Mouse (Mus musculus): ENCODE measurements at regions not wholly inside any gene's neighbourhood (a gene's known extent, or its start where the extent isn't known, plus 50 kb on each side); places are given as distances from the start of the nearest gene placed in this dataset.
A peak's percentile ranks its signal among the peaks of the same experiment; 100 is the strongest.

- H3K27me3 ChIP-seq (replicated peaks; ENCODE audit: low read depth, poor library complexity, severe bottlenecking) = 0 out of 2 replicates have a peak, but pooled peaks cover 7% of the 10 kb centered on the region
- H3K27ac ChIP-seq (replicated peaks) = no peak overlapping the region
- no peak for DNase-seq (ENCODE audit: low spot score)
- no peaks in the 10 kb centered on the region for H3K9me3 ChIP-seq
- H3K36me3 ChIP-seq (replicated peaks) = no peaks in the 10 kb centered on the region
- 91% methylated on average over 8 of the region's 8 CpGs for WGBS
- 0 out of 2 replicates have a peak, but pooled peaks cover 3% of the 10 kb centered on the region for H3K4me1 ChIP-seq
- H3K4me3 ChIP-seq = no peak overlapping the region
These were observed 133.1 kb downstream of the Tgfb2 start for GRCm38 (mm10) chr1:186572651-186573050.

- Histone ChIP-seq H3K9me3 (no peaks in the 10 kb centered on the region), H3K27ac (replicated peaks) (no peak overlapping the region), H3K4me3 (no peak overlapping the region), H3K4me1 (0 out of 2 replicates have a peak, but pooled peaks cover 3% of the 10 kb centered on the region), H3K36me3 (replicated peaks) (no peaks in the 10 kb centered on the region), H3K27me3 (replicated peaks; ENCODE audit: low read depth, poor library complexity, severe bottlenecking) (0 out of 2 replicates have a peak, but pooled peaks cover 8% of the 10 kb centered on the region)
- DNase-seq (ENCODE audit: low spot score) = no peak
- WGBS = 75% methylated on average over 4 of the region's 4 CpGs
These were observed 133.7 kb downstream of the Tgfb2 start for GRCm38 (mm10) chr1:186572092-186572491.

GRCm38 (mm10) chr1:186568496-186568895 is 137.3 kb downstream of the Tgfb2 start:
- Histone ChIP-seq H3K27me3 (replicated peaks; ENCODE audit: low read depth, poor library complexity, severe bottlenecking) (peaks cover 16% of the 10 kb centered on the region; the same call in 1 of the 2 replicates), H3K4me1 (peaks cover 14% of the 10 kb centered on the region), H3K4me3 (no peak overlapping the region), H3K27ac (replicated peaks) (no peak overlapping the region), H3K36me3 (replicated peaks) (no peaks in the 10 kb centered on the region), H3K9me3 (no peaks in the 10 kb centered on the region)
- WGBS = 87% methylated on average over 4 of the region's 4 CpGs
- DNase-seq (ENCODE audit: low spot score) = no peak

- peaks cover 16% of the 10 kb centered on the region; the same call in 1 of the 2 replicates for H3K27me3 ChIP-seq (replicated peaks; ENCODE audit: low read depth, poor library complexity, severe bottlenecking)
- DNase-seq (ENCODE audit: low spot score) = no peak
- WGBS = 76% methylated on average over 6 of the region's 6 CpGs
These were observed 137.7 kb downstream of the Tgfb2 start for GRCm38 (mm10) chr1:186568076-186568475.

GRCm38 (mm10) chr1:186567136-186567826 is 138.5 kb downstream of the Tgfb2 start:
- Histone ChIP-seq H3K9me3 (no peaks in the 10 kb centered on the region), H3K27me3 (replicated peaks; ENCODE audit: low read depth, poor library complexity, severe bottlenecking) (peaks cover 16% of the 10 kb centered on the region; the same call in 1 of the 2 replicates), H3K4me3 (no peak overlapping the region), H3K4me1 (peaks cover 14% of the 10 kb centered on the region), H3K27ac (replicated peaks) (no peak overlapping the region), H3K36me3 (replicated peaks) (no peaks in the 10 kb centered on the region)
- no peak for DNase-seq (ENCODE audit: low spot score)
- 22% methylated on average over 15 of the region's 15 CpGs for WGBS

More at GRCm38 (mm10) chr1:186568076-186568475, 137.7 kb downstream of the Tgfb2 start:
- Histone ChIP-seq H3K9me3 (no peaks in the 10 kb centered on the region), H3K4me3 (no peak overlapping the region), H3K36me3 (replicated peaks) (no peaks in the 10 kb centered on the region), H3K27ac (replicated peaks) (no peak overlapping the region), H3K4me1 (peaks cover 14% of the 10 kb centered on the region)

GRCm38 (mm10) chr1:186562027-186562426 is 143.8 kb downstream of the Tgfb2 start:
- Histone ChIP-seq H3K4me3 (no peak overlapping the region), H3K9me3 (no peaks in the 10 kb centered on the region), H3K27me3 (replicated peaks; ENCODE audit: low read depth, poor library complexity, severe bottlenecking) (peaks cover 7% of the 10 kb centered on the region; the same call in 1 of the 2 replicates), H3K27ac (replicated peaks) (no peak overlapping the region), H3K36me3 (replicated peaks) (no peaks in the 10 kb centered on the region), H3K4me1 (peaks cover 10% of the 10 kb centered on the region)
- no peak for DNase-seq (ENCODE audit: low spot score)
- 68% methylated on average over 3 of the region's 3 CpGs for WGBS

- Histone ChIP-seq H3K9me3 (no peaks in the 10 kb centered on the region), H3K27ac (replicated peaks) (no peak overlapping the region), H3K4me3 (no peak overlapping the region), H3K4me1 (peaks cover 4% of the 10 kb centered on the region; the same call in 1 of the 2 replicates), H3K27me3 (replicated peaks; ENCODE audit: low read depth, poor library complexity, severe bottlenecking) (no peaks in the 10 kb centered on the region), H3K36me3 (replicated peaks) (no peaks in the 10 kb centered on the region)
- 52% methylated on average over 6 of the region's 6 CpGs for WGBS
- DNase-seq (ENCODE audit: low spot score) = no peak
These were observed 150.3 kb downstream of the Tgfb2 start for GRCm38 (mm10) chr1:186555441-186555975.

GRCm38 (mm10) chr1:186554520-186555010 is 151.2 kb downstream of the Tgfb2 start:
- DNase-seq (ENCODE audit: low spot score) = no peak
- H3K9me3 ChIP-seq = no peaks in the 10 kb centered on the region
- 74% methylated on average over 7 of the region's 7 CpGs for WGBS
- H3K36me3 ChIP-seq (replicated peaks) = no peaks in the 10 kb centered on the region
- H3K27me3 ChIP-seq (replicated peaks; ENCODE audit: low read depth, poor library complexity, severe bottlenecking) = no peaks in the 10 kb centered on the region
- H3K27ac ChIP-seq (replicated peaks) = no peak overlapping the region
- peaks cover 4% of the 10 kb centered on the region; the same call in 1 of the 2 replicates for H3K4me1 ChIP-seq
- no peak overlapping the region for H3K4me3 ChIP-seq

GRCm38 (mm10) chr1:186552689-186553088 is 153.1 kb downstream of the Tgfb2 start:
- no peaks in the 10 kb centered on the region for H3K36me3 ChIP-seq (replicated peaks)
- H3K27me3 ChIP-seq (replicated peaks; ENCODE audit: low read depth, poor library complexity, severe bottlenecking) = no peaks in the 10 kb centered on the region
- WGBS = 89% methylated on average over 7 of the region's 7 CpGs
- no peak overlapping the region for H3K27ac ChIP-seq (replicated peaks)
- no peaks in the 10 kb centered on the region for H3K9me3 ChIP-seq
- DNase-seq (ENCODE audit: low spot score) = no peak
- H3K4me3 ChIP-seq = no peak overlapping the region
- H3K4me1 ChIP-seq = peaks cover 4% of the 10 kb centered on the region; the same call in 1 of the 2 replicates

GRCm38 (mm10) chr1:186550265-186550885 is 155.4 kb downstream of the Tgfb2 start:
- H3K9me3 ChIP-seq = no peaks in the 10 kb centered on the region
- peaks cover 8% of the 10 kb centered on the region; the same call in 1 of the 2 replicates for H3K4me1 ChIP-seq
- H3K27me3 ChIP-seq (replicated peaks; ENCODE audit: low read depth, poor library complexity, severe bottlenecking) = no peaks in the 10 kb centered on the region
- no peak overlapping the region for H3K4me3 ChIP-seq
- no peak for DNase-seq (ENCODE audit: low spot score)
- H3K36me3 ChIP-seq (replicated peaks) = no peaks in the 10 kb centered on the region
- no peak overlapping the region for H3K27ac ChIP-seq (replicated peaks)
- 86% methylated on average over 7 of the region's 7 CpGs for WGBS

GRCm38 (mm10) chr1:186549207-186549606 is 156.6 kb downstream of the Tgfb2 start:
- 93% methylated on average over 12 of the region's 12 CpGs for WGBS

GRCm38 (mm10) chr1:186546386-186547185 is 159.2 kb downstream of the Tgfb2 start:
- H3K4me1 ChIP-seq = peaks cover 4% of the 10 kb centered on the region; the same call in 1 of the 2 replicates
- no peaks in the 10 kb centered on the region for H3K9me3 ChIP-seq
- H3K27me3 ChIP-seq (replicated peaks; ENCODE audit: low read depth, poor library complexity, severe bottlenecking) = no peaks in the 10 kb centered on the region
- no peak overlapping the region for H3K4me3 ChIP-seq
- H3K36me3 ChIP-seq (replicated peaks) = no peaks in the 10 kb centered on the region
- WGBS = 72% methylated on average over 22 of the region's 22 CpGs
- peak overlapping the region; percentile 48; the same call in 1 of the 2 replicates for H3K27ac ChIP-seq (replicated peaks)
- no peak for DNase-seq (ENCODE audit: low spot score)

More at GRCm38 (mm10) chr1:186549207-186549606, 156.6 kb downstream of the Tgfb2 start:
- Histone ChIP-seq H3K27me3 (replicated peaks; ENCODE audit: low read depth, poor library complexity, severe bottlenecking) (no peaks in the 10 kb centered on the region), H3K9me3 (no peaks in the 10 kb centered on the region), H3K36me3 (replicated peaks) (no peaks in the 10 kb centered on the region), H3K4me3 (no peak overlapping the region), H3K27ac (replicated peaks) (no peak overlapping the region), H3K4me1 (peaks cover 4% of the 10 kb centered on the region; the same call in 1 of the 2 replicates)
- no peak for DNase-seq (ENCODE audit: low spot score)

All from embryonic facial prominence, embryonic 10.5 days (tissue).